Mouse (Mus musculus): ENCODE results near the gene Oprm1.
A peak's percentile ranks its signal among the peaks of the same experiment; 100 is the strongest.
"Not testable (repeated sequence)": the region's sequence is repeated elsewhere in the genome, so short reads cannot be mapped to it uniquely, and the experiment has no call there.

Gene Oprm1

DNA sequence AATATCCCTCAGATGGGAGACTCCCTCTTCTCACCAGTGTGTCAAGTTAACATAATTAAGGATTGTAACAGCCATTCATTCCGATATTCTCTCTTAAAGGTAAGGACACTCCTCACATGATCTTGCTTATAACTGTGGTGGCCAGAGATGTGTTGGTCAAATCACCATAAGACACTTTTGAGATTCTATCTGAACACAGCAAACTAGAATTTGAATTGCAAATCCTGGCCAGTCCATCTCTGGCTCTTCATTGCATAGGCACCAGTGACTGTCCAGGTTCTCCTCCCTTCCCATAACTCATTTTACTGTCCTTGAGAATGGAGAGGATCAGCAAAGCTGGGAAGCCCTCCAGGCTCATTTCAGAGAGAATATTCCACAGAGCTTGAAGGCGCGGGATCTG, at the start of gene Oprm1:
TSS of gene Oprm1 (plus strand) at position 301 of the 400 bp plus-strand sequence.
- DNase-seq, result no peak

DNA sequence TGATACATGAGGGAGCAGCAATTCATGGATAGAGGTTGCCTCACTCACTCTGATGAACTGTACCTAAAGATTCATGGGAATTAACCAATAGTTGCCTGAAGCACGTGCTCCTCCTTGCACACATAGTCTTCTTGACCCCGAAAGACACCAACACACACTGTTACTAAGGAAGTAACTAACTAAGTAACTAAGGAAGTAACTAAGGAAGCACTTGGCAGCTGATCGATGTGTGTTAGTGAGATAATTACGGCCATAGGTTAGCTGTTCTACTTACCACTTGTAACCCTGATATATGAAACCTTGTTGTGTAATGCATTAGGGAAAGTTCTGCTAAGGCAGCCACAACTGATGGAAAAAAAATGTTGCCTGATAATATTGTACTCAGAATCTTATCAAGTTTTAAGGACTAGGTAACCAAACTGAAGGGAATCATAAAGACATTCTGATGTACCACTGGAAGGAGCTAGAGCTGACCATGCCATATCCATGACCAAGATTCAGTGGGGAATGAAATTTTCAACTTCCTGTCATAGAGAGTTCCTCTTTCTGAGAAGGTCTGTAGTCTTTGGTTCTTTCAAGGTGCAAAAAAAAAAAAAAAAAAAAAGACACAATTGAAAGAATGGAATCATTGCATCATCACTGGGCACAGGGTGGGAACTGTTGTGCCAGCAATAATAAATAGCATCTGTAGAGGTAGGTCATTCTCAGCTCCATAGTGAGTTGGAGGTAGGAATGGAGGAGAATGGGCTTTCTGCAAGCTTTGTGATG, 40.9 kb upstream of the Oprm1 start:
- no peak for DNase-seq

DNA sequence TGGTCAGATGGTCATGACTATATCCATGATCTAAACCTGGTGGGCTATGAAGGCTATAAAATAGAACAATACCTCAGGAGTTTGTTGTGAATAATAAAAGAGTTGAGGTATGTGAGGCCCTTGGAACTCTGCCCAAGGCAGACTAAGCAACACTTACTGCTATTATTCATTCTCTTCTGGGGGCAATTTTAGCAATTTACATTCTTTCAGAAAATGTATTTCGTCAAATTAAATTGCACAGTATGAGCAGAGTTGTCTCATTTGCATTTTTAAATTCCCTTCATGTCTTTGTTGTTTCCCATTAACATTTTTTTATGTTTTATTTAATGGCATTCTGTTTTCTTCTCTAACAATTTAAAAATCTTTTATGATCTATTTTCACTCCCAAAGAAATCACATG, 34.5 kb upstream of the Oprm1 start:
- no peak for DNase-seq

DNA sequence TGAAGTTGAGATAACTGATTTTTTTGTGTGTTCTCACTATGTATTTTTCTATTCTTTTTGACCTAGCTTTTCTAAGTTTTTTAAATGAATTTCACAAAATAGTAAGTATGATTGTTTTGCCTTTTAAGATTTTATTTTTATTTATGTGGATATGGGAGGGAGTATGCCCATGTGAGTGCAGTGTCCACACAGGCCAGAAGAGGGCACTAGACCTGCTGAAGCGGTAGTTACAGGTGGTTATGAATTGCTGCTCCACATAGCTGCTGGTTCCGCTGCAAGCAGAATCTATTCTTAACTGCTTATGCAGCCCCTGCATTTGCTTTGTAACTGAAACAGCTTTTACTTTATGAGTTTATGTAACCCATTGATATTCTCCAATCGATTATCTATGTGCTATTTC, 29.8 kb upstream of the Oprm1 start:
- peak; percentile 12 to 23 for DNase-seq

DNA sequence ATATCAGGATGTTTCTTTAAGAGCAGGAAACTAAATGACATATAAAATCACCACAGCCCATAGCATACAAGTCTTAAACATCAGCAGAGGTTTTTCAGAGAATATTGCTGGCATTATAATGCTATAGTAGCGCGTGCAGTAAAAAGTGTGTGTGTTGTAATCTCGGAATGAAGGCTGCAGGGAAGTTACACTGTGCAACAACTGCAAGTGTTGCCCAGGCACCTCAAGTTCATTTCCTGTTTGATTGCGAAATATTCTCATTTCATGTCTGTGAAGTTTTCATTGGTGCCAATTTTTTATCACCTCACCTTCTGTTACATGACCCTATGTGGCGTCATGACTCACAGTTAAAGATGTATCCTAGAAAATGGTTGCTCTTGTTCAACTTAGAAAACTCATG, 4.9 kb upstream of the Oprm1 start:
- DNase-seq, result no peak

DNA sequence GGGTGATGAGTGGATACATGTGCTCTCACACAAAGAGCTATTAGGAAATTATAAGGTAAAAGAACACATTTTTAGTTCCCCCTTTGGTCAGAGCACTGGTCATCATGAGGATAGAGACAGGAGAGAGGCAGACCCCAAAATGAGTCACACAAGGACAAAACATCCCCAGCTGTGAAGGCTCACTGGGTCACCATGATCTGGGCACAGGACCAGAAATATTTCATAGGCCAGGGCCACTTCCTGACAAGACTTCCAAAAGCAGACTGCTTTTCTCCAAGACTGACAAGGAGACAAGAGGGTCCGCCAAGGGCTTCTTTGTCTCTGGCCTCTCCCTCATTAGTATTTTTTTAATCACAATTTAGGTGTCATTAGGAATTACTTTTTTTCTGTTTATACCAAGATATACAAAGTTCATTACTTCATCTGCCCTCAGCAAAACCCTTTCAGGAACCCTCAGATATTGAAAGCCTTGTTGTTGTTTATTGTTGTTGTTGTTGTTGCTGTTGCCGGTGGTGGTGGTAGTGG, 3.0 kb downstream of the Oprm1 start, which contains the start of gene Gm10945:
TSS of gene Gm10945 (minus strand) at position 475 of the 525 bp plus-strand sequence.
- no peak for DNase-seq

DNA sequence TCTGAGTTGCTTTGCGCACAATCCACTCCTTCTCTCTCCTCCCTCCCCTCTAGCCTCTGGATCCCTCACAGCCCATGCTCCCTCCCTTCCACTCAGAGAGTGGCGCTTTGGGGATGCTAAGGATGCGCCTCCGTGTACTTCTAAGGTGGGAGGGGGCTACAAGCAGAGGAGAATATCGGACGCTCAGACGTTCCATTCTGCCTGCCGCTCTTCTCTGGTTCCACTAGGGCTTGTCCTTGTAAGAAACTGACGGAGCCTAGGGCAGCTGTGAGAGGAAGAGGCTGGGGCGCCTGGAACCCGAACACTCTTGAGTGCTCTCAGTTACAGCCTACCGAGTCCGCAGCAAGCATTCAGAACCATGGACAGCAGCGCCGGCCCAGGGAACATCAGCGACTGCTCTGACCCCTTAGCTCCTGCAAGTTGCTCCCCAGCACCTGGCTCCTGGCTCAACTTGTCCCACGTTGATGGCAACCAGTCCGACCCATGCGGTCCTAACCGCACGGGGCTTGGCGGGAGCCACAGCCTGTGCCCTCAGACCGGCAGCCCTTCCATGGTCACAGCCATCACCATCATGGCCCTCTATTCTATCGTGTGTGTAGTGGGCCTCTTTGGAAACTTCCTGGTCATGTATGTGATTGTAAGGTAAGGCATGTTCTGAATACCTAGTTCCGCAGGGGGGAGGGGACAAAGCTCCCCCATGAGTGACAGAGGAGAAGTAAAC, 30.4 kb downstream of the Oprm1 start:
- peak; percentile 29 to 37 for DNase-seq

DNA sequence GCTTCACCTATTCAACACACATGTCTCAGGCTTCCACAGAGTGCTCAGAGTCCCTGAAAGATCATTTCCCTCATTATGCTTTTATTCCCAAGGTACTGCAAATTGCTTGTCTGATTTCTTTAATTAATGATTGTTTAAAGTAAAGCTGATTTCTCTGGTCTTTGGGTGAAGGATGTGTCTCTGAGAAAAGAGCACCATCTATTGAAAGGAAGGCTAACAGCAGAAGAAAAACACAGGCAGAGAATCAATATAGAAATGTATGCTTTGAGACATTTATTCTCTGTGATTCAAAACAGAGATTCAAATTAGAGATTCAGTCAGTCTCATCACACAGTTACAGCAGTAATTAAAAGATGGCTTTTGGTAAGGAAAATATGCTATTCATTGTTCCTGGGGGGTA, 31.9 kb downstream of the Oprm1 start:
- DNase-seq, result no peak

DNA sequence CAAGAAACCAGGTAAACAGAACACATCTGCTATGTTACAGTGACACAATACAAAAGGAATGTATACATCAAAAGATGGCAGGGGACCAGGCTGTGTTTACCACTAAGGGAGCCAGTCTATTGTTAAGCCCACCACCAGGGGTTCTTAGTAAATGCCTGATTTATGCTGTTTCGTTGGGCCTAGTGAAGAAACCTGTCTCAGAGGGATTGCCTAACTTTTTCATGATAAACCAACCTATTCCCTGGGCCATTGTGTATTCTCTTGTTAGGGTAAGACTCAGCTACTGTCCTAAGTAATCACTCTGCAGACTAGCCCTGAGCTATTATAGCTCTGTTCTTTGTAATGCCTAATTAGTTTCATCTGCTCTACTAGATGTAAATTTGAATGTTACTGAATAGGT, 62.3 kb downstream of the Oprm1 start:
- DNase-seq, result no peak

DNA sequence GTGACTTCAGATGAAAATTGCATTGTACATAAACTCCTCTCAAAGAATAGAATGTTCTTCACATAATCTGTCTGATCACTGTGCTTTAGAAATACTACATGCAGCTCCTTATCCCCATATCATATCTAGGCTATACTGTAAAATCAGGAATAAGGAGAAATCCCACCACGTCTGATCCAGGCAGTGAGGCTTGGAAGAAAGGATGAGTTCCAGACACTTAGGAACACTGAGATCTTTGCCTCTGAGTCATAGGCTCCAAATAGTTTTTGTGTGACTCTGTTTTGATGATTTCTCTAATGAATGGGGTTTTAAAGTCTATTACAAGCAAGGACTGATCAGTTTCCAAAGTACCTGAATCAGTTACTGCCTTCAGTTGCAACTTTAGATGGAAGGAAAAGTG, 83.9 kb downstream of the Oprm1 start:
- no peak for DNase-seq

DNA sequence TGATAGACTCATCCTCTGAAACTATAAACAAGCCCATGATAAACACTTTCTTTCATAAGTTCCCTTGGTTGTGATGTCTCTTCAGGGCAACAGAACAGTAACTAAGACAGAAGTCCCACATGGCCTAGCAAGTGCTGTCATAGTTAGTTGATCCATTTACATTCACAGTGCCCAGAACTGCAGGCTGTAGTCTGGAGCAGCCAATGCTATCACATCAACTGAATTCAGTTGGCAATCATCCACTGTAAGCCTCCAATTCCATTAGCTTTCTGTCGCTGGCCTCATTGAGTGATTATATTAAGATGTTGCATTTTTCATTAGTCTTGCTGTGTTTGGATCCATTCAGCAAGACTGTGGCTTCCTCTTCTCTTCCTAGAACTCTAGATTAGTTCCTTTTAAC, 88.0 kb downstream of the Oprm1 start:
- peak; percentile 29 to 50 for DNase-seq

DNA sequence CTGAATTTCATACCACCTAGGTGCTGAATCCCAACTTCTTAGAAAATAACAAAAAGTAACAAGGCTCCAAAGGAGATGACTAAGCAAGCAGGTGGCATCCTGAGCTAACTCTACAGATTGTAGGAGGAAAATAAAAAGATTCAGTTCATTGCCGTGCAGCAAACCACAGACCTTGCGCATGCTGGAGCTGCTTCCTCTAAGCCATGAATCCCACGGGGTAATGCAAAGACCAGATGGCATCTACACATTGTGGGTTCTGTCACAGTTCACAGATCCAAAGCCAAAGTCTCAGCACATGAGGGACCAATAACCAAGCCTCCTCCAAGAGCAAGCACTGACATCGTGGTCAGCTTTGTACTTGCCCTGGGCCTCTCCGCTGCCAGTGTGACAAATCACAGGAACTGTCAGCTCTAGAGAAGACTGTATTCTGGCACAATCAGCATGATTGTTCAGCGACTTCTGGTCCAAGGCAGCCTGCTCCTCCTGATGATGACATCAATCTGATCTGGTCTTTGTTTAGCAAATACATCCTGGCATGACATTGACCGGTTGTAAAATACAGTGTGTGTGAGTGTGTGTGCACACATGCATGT, 90.0 kb downstream of the Oprm1 start:
- peak; percentile 28 to 34 for DNase-seq

DNA sequence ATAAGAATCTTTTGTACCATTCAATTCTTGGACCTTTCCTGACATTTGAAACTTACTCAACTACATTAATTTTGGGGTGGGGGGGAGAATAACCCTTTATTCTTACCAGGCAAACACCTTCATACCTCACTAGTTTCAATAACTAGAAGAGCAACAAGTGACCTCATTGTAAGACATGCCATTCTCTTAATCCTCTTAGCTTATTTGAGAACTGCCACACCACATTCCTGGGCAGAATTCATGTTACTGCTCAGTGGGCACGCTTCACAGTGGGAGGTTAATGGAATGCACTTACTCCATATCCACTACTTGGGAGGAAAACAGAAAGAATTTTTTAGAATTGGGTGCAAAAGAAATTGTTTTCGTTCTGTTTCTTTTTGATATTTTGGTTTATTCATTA, 90.5 kb downstream of the Oprm1 start:
- DNase-seq, result no peak

DNA sequence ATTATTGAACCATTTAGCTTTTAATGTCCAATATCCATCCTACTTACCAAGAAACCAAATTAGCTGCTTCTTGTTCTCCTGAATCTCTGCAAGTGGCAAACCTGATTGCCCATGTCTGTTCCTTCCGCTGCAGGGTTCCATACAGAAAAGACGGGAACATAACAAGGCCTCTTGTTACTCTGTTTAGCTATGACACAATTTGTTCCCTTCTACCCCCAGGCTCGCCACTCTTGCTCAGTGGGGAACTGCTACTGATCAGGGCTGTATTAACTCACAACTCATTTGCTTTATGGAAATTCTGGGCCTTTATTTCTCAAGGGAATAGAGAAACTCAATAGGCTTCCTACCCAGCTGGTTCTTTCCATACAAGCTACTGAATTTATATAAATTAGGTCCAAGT, 97.5 kb downstream of the Oprm1 start:
- DNase-seq, result no peak

DNA sequence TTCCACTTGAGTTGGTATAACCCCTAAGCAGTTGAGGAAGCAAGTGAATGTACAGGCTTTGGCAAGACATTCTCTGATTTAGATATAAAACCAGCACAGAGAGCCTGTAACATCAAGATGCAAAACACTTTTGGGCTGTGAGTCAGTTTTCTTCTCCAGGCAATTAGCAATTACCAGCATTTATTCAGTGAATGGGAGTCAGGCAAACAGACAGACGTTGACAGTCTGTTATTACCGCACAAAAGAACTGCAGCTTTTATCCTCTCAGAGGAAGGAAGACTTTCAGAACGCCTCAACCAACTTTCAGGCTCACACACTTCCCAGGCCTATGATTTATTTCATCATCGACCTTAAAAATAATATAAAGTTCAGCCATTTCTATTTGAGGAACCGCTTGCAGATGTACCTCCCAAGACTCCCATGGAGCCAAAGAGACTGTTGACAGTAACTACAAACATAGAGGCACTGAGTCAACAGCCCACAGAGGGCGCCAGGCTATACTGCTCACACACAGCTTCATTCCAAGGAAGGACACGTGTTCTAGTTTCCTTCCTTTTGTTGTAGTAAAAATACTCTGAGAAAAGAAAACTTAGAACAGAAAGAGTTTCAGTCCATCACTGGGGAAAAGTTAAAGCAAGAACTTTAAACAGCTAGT, 113.2 kb downstream of the Oprm1 start:
- no peak for DNase-seq

DNA sequence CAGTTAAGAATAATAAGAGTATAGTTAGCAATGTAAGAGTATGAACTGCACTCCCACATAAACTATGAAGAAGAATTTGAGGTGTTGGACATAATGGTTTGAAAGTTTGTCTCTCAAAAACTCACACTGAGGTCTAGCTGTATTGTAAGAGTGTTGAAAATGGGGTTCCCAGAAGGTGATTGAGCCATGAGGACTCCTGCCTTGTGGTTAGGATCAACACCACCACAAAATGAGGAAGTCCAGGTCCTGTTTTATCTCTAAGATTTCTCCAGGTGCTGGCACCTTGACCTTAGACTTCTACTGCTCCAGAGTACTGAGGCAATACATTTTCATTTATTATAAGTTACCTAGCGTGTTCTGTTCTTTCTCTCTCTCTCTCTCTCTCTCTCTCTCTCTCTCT, 115.6 kb downstream of the Oprm1 start:
- DNase-seq, result no peak

DNA sequence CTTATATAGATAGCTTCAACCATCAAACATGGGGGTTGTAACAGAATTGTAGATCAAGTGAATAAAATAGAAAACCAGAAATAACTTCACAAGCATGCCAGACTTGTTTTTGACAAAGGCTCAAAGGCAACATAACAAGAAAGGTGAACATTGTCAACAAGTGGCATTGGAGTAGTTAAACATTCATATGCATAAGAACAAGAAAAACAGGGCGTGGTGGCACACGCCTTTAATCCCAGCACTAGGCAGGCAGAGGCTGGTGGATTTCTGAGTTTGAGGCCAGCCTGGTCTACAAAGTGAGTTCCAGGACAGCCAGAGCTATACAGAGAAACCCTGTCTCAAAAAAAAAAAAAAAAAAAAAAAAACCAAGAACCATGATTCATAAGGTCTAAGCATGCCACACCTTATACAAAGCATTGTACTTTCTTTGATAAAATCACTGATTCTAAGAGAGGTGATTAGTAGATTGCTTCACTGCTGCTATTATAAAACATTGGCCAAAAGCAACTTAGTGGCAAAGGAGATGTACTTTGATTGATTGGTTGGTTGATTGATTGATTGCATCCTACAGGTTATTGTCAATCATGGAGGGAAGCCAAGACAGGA, 120.1 kb downstream of the Oprm1 start:
- no peak for DNase-seq

DNA sequence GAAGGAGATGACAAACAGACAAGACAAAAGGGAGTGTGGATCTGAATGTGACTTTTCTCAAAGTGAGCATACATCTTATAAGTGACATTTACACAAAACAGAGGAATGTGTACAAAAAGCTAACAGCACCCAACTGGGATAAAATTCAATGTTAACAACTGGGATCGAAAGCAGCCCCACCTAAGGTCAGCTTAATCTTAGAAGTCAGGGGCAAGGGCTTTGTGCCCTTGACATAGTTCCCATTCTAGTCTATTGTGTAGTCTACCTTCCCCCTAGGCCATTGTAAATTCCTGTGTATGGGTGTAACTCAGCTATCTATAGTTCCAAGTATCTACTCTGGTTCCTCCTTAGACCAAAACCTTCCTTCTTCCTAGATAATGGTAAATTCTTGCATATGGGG, 123.7 kb downstream of the Oprm1 start:
- DNase-seq, result not testable (repeated sequence)

DNA sequence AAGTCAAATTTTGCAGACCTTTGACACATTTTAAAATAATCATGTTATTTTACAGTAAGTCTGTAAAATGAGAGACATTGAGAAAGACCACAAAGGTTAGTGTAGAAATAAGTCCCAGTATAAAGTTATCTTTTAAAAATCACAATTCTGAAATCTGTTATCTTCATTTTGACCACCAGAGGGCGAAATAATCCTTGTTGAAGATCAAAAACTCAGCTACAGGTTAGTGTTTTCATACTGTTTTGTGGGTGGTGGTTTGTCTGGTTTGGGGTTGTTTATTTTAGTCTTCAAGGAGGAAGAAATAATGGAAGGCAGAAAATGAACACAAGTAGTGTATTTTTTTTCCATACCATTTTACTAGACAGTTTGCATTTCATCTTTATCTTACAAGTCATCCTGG, 127.2 kb downstream of the Oprm1 start:
- peak in 1 of 2 experiments; percentile 82 for DNase-seq

DNA sequence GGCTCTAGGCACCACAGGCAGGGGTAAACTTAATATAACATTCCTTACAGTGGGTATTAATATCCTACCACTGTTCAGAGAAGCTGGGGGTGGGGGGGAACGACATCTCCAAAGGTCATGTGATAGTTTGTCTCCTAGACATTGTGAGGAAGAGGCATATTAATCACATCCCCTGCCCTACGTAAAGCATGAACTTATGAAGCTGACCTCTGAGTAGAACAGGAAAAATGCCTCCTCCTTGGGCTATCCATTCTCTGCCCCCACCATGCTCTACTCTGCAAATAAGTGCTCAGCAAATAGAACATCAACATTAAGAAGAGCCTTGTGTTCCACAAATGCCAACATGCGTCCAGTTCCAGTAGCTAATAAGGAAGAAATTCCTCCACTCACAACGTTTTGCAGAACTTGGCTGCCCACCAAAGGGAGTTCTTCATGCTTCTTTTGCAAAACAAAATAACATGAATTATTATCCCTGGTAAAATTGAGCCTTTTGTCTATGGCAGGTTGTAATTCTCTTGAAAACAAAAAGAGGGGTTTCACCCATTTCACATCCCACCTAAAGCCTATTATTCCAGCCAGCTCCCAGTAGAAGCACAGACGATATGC, 131.4 kb downstream of the Oprm1 start:
- DNase-seq, result no peak

DNA sequence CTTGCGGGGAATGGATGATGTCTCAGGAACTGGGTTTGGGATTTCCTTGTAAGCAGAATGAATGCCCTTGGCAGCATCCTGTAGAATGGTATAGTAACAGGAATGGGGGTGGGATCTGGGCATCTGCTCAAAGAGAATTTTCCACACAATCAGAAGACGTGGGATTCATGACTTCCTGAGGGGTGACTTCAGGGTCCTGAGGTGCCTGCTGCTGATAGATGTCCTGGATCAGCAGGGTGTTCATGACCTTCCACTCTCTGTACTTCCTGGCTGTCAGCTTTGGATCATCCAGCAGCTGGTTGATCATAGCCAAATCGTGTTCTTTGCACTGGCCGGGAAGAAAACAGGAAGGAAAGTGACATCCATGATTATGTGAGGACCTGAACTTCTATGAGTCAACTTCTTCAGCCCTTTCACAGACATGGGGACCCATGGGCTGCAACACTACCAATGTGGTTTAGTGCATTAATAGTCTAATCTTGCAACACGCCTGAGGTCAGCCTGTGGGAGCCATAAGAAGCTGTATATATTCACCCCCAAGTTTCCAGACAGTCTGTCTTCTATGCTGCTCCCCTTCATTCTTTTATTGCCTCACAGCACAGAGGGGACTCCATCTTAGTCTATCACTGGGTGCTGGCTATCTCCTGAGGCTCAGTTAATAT, 132.2 kb downstream of the Oprm1 start:
- no peak for DNase-seq

DNA sequence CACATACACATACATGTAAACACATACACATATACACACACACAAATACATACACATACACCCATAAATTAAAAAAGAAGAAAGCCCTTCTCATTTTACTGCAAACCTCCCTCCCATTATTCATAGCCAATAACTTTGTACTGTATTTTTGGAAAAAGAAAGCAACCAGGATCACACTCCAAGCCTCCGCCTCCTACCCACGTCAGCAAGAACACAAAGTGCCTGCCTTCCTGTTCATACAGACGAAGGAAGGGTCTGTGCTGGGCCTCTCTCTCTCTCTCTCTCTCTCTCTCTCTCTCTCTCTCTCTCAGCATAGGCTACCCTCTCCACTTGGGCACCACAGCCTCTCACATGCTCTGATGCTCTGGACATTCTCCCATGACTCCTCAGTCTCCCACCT, 137.5 kb downstream of the Oprm1 start:
- DNase-seq, result no peak

Data from cerebellum, postnatal 10 days (tissue).